Mouse (Mus musculus): ENCODE measurements around the gene Opn4. TPM values are rescaled to one million over a fixed set of nuclear protein-coding genes. Genes with fewer than 3 reads are reported as not detected.

The Opn4 gene
- total and polyA plus RNA-seq, 3 experiments = not detected

Other genes starting within 250 kb of the Opn4 start
- gene Fam25c, start 244.7 kb downstream of the Opn4 start, total RNA-seq (2012; rRNA removed) = not detected in 2 replicates
- gene Fam25c, start 244.7 kb downstream of the Opn4 start, polyA plus RNA-seq (2012; ENCODE audit: insufficient read depth in 1 of 2, insufficient read length in 2 of 2, low read depth in 1 of 2, low replicate concordance in 2 of 2, missing spikeins in 1 of 2) = not detected
- gene Sncg, start 225.4 kb downstream of the Opn4 start, total RNA-seq (2012; rRNA removed) = not detected in 2 replicates
- gene Sncg, start 225.4 kb downstream of the Opn4 start, polyA plus RNA-seq (2012; ENCODE audit: insufficient read depth in 1 of 2, insufficient read length in 2 of 2, low read depth in 1 of 2, low replicate concordance in 2 of 2, missing spikeins in 1 of 2) = not detected
- 0.08 TPM in 1 of 2 replicates, not detected in the other for gene Mmrn2, start 224.7 kb downstream of the Opn4 start, total RNA-seq (2012; rRNA removed)
- gene Mmrn2, start 224.7 kb downstream of the Opn4 start, polyA plus RNA-seq (2012; ENCODE audit: insufficient read depth in 1 of 2, insufficient read length in 2 of 2, low read depth in 1 of 2, low replicate concordance in 2 of 2, missing spikeins in 1 of 2) = under 1 TPM in 1 of 2 experiments, not detected in 1; 0.03 TPM
- gene Bmpr1a, start 96.8 kb downstream of the Opn4 start, total RNA-seq (2012; rRNA removed) = 3.1 and 3.6 TPM in 2 replicates
- 1 to 10 TPM in 1 of 2 experiments, not detected in 1; 3.1 TPM for gene Bmpr1a, start 96.8 kb downstream of the Opn4 start, polyA plus RNA-seq (2012; ENCODE audit: insufficient read depth in 1 of 2, insufficient read length in 2 of 2, low read depth in 1 of 2, low replicate concordance in 2 of 2, missing spikeins in 1 of 2)
- not detected in 2 replicates for gene 9230112D13Rik, start 77.3 kb downstream of the Opn4 start, total RNA-seq (2012; rRNA removed)
- not detected for gene 9230112D13Rik, start 77.3 kb downstream of the Opn4 start, polyA plus RNA-seq (2012; ENCODE audit: insufficient read depth in 1 of 2, insufficient read length in 2 of 2, low read depth in 1 of 2, low replicate concordance in 2 of 2, missing spikeins in 1 of 2)
- gene Ldb3, start 11.5 kb downstream of the Opn4 start, total RNA-seq (2012; rRNA removed) = not detected in 2 replicates
- under 1 TPM in 1 of 2 experiments, not detected in 1; 0.01 TPM for gene Ldb3, start 11.5 kb downstream of the Opn4 start, polyA plus RNA-seq (2012; ENCODE audit: insufficient read depth in 1 of 2, insufficient read length in 2 of 2, low read depth in 1 of 2, low replicate concordance in 2 of 2, missing spikeins in 1 of 2)
- 100 and 111 TPM in 2 replicates for gene Wapl, start 73.8 kb upstream of the Opn4 start, total RNA-seq (2012; rRNA removed)
- gene Wapl, start 73.8 kb upstream of the Opn4 start, polyA plus RNA-seq (2012; ENCODE audit: insufficient read depth in 1 of 2, insufficient read length in 2 of 2, low read depth in 1 of 2, low replicate concordance in 2 of 2, missing spikeins in 1 of 2) = 100 to 1,000 TPM in 1 of 2 experiments, 10 to 100 TPM in 1; 80.4 to 221 TPM
- not detected in 2 replicates for gene Grid1, start 220.0 kb upstream of the Opn4 start, total RNA-seq (2012; rRNA removed)
- not detected for gene Grid1, start 220.0 kb upstream of the Opn4 start, polyA plus RNA-seq (2012; ENCODE audit: insufficient read depth in 1 of 2, insufficient read length in 2 of 2, low read depth in 1 of 2, low replicate concordance in 2 of 2, missing spikeins in 1 of 2)

All from MEL (cell line).